Mouse (Mus musculus): ENCODE results near the gene Tapbp. TPM values are rescaled to one million over a fixed set of nuclear protein-coding genes. Genes with fewer than 3 reads are reported as not detected.

Gene Tapbp
- polyA plus RNA-seq, 1 experiment = 97.3 TPM

- Histone ChIP-seq H3K27ac (ENCODE audit: insufficient read depth, low read length) (peak overlapping the region; percentile 56), H3K4me3 (ENCODE audit: low read depth, low read length) (peak overlapping the region; percentile 87), H3K36me3 (ENCODE audit: control insufficient read depth, insufficient read depth, low read length, poor library complexity, severe bottlenecking) (peaks cover 34% of the 10 kb centered on the region), H3K9ac (ENCODE audit: low read depth, poor library complexity, severe bottlenecking) (peak overlapping the region; percentile 88), H3K9me3 (replicated peaks; ENCODE audit: control insufficient read depth, insufficient read depth, low read length, poor library complexity, severe bottlenecking) (no peaks in the 10 kb centered on the region), H3K27me3 (ENCODE audit: control insufficient read depth, insufficient read depth, low read length, poor library complexity, severe bottlenecking) (no peaks in the 10 kb centered on the region), H3K4me1 (ENCODE audit: control insufficient read depth, insufficient read depth, low read length) (no peaks in the 10 kb centered on the region)
- TF ChIP-seq CTCF (IDR thresholded peaks at IDR 0.05; ENCODE audit: low read depth, low read length) (no peak), EP300 (IDR thresholded peaks at IDR 0.05; ENCODE audit: insufficient read depth, low read depth, low read length) (no peak), POLR2A (IDR thresholded peaks at IDR 0.05; ENCODE audit: insufficient read depth, low read length) (no peak)
Observed at GRCm38 (mm10) chr17:33954646-33955554, 39.2 kb downstream of the Tapbp start.

GRCm38 (mm10) chr17:33955555-33956214 is 40.0 kb downstream of the Tapbp start, which contains the start of the genes Vps52 and Rps18:
Gene Vps52, plus strand, starts transcription at chr17:33955812.
Gene Rps18, minus strand, starts transcription at chr17:33956001.
- Histone ChIP-seq H3K4me1 (ENCODE audit: control insufficient read depth, insufficient read depth, low read length) (no peaks in the 10 kb centered on the region), H3K27ac (ENCODE audit: insufficient read depth, low read length) (peak within 1 kb of the TSS; percentile 56), H3K27me3 (ENCODE audit: control insufficient read depth, insufficient read depth, low read length, poor library complexity, severe bottlenecking) (no peaks in the 10 kb centered on the region), H3K9me3 (replicated peaks; ENCODE audit: control insufficient read depth, insufficient read depth, low read length, poor library complexity, severe bottlenecking) (no peaks in the 10 kb centered on the region), H3K36me3 (ENCODE audit: control insufficient read depth, insufficient read depth, low read length, poor library complexity, severe bottlenecking) (peaks cover 34% of the 10 kb centered on the region), H3K9ac (ENCODE audit: low read depth, poor library complexity, severe bottlenecking) (peak within 1 kb of the TSS; percentile 88), H3K4me3 (ENCODE audit: low read depth, low read length) (peak within 1 kb of the TSS; percentile 87)
- TF ChIP-seq CTCF (IDR thresholded peaks at IDR 0.05; ENCODE audit: low read depth, low read length) (no peak), POLR2A (IDR thresholded peaks at IDR 0.05; ENCODE audit: insufficient read depth, low read length) (peak; percentile 95)

GRCm38 (mm10) chr17:33956336-33956735 is 40.6 kb downstream of the Tapbp start:
- no peaks in the 10 kb centered on the region for H3K9me3 ChIP-seq (replicated peaks; ENCODE audit: control insufficient read depth, insufficient read depth, low read length, poor library complexity, severe bottlenecking)
- H3K4me3 ChIP-seq (ENCODE audit: low read depth, low read length) = peak overlapping the region; percentile 85
- H3K27me3 ChIP-seq (ENCODE audit: control insufficient read depth, insufficient read depth, low read length, poor library complexity, severe bottlenecking) = no peaks in the 10 kb centered on the region
- peaks cover 34% of the 10 kb centered on the region for H3K36me3 ChIP-seq (ENCODE audit: control insufficient read depth, insufficient read depth, low read length, poor library complexity, severe bottlenecking)
- no peaks in the 10 kb centered on the region for H3K4me1 ChIP-seq (ENCODE audit: control insufficient read depth, insufficient read depth, low read length)
- no peak for TF ChIP-seq EP300 (IDR thresholded peaks at IDR 0.05; ENCODE audit: insufficient read depth, low read depth, low read length)
- no peak for TF ChIP-seq POLR2A (IDR thresholded peaks at IDR 0.05; ENCODE audit: insufficient read depth, low read length)
- TF ChIP-seq CTCF (IDR thresholded peaks at IDR 0.05; ENCODE audit: low read depth, low read length) = no peak
- peak overlapping the region; percentile 65 for H3K9ac ChIP-seq (ENCODE audit: low read depth, poor library complexity, severe bottlenecking)
- no peak overlapping the region for H3K27ac ChIP-seq (ENCODE audit: insufficient read depth, low read length)

- no peak overlapping the region for H3K27ac ChIP-seq (ENCODE audit: insufficient read depth, low read length)
- H3K9ac ChIP-seq (ENCODE audit: low read depth, poor library complexity, severe bottlenecking) = no peak overlapping the region
- peaks cover 27% of the 10 kb centered on the region for H3K36me3 ChIP-seq (ENCODE audit: control insufficient read depth, insufficient read depth, low read length, poor library complexity, severe bottlenecking)
- no peaks in the 10 kb centered on the region for H3K4me1 ChIP-seq (ENCODE audit: control insufficient read depth, insufficient read depth, low read length)
- H3K27me3 ChIP-seq (ENCODE audit: control insufficient read depth, insufficient read depth, low read length, poor library complexity, severe bottlenecking) = no peaks in the 10 kb centered on the region
- no peaks in the 10 kb centered on the region for H3K9me3 ChIP-seq (replicated peaks; ENCODE audit: control insufficient read depth, insufficient read depth, low read length, poor library complexity, severe bottlenecking)
- H3K4me3 ChIP-seq (ENCODE audit: low read depth, low read length) = no peak overlapping the region
- no peak for TF ChIP-seq POLR2A (IDR thresholded peaks at IDR 0.05; ENCODE audit: insufficient read depth, low read length)
- no peak for TF ChIP-seq CTCF (IDR thresholded peaks at IDR 0.05; ENCODE audit: low read depth, low read length)
- no peak for TF ChIP-seq EP300 (IDR thresholded peaks at IDR 0.05; ENCODE audit: insufficient read depth, low read depth, low read length)
Observed at GRCm38 (mm10) chr17:33957493-33957892, 41.8 kb downstream of the Tapbp start.

- no peaks in the 10 kb centered on the region for H3K4me1 ChIP-seq (ENCODE audit: control insufficient read depth, insufficient read depth, low read length)
- H3K36me3 ChIP-seq (ENCODE audit: control insufficient read depth, insufficient read depth, low read length, poor library complexity, severe bottlenecking) = peaks cover 17% of the 10 kb centered on the region
- no peak for TF ChIP-seq POLR2A (IDR thresholded peaks at IDR 0.05; ENCODE audit: insufficient read depth, low read length)
- TF ChIP-seq CTCF (IDR thresholded peaks at IDR 0.05; ENCODE audit: low read depth, low read length) = no peak
- no peak for TF ChIP-seq EP300 (IDR thresholded peaks at IDR 0.05; ENCODE audit: insufficient read depth, low read depth, low read length)
- no peak overlapping the region for H3K4me3 ChIP-seq (ENCODE audit: low read depth, low read length)
- no peak overlapping the region for H3K27ac ChIP-seq (ENCODE audit: insufficient read depth, low read length)
- H3K27me3 ChIP-seq (ENCODE audit: control insufficient read depth, insufficient read depth, low read length, poor library complexity, severe bottlenecking) = no peaks in the 10 kb centered on the region
- no peak overlapping the region for H3K9ac ChIP-seq (ENCODE audit: low read depth, poor library complexity, severe bottlenecking)
- no peaks in the 10 kb centered on the region for H3K9me3 ChIP-seq (replicated peaks; ENCODE audit: control insufficient read depth, insufficient read depth, low read length, poor library complexity, severe bottlenecking)
Observed at GRCm38 (mm10) chr17:33958451-33958850, 42.8 kb downstream of the Tapbp start.

All from ES-Bruce4 (cell line).